Mouse (Mus musculus): ENCODE measurements around the gene Fgfr2.
A peak's percentile ranks its signal among the peaks of the same experiment; 100 is the strongest.

Fgfr2 gene

DNA sequence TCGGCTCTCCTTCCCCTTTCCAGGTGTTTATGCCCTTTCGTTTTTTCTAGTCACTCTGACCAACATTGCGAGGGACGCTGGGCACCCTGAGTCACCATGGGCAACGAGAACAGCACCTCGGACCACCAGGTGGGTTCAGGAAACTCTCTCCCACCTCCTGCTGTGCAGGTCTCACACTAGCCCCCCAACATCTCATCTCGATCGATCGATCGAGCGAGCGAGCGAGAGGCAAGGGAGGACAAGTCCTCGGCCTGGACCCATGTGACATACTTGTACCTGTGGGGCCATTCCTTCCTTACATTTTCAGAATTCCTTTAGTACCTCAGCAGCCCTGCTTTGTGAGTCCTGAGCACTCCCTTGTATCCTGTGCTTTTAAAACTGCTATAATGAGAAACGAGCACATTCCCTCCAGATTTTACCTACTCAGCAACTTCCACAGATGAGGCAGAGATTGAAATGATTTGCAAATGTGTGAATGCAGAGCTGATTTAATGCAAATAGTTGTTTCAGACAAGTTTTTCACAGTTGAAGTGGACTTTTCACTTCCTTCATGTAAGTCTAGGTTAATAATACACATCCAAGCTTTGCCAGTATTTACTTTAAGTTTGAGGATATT is 2545.7 kb downstream of the Fgfr2 start, which contains the start of gene Tacc2:
TSS of gene Tacc2 (plus strand) at position 51 of the 616 bp plus-strand sequence.
- DNase-seq = no peak

GRCm38 (mm10) chr7:130576981-130577380 is 2546.2 kb downstream of the Fgfr2 start:
- DNase-seq = no peak

DNA sequence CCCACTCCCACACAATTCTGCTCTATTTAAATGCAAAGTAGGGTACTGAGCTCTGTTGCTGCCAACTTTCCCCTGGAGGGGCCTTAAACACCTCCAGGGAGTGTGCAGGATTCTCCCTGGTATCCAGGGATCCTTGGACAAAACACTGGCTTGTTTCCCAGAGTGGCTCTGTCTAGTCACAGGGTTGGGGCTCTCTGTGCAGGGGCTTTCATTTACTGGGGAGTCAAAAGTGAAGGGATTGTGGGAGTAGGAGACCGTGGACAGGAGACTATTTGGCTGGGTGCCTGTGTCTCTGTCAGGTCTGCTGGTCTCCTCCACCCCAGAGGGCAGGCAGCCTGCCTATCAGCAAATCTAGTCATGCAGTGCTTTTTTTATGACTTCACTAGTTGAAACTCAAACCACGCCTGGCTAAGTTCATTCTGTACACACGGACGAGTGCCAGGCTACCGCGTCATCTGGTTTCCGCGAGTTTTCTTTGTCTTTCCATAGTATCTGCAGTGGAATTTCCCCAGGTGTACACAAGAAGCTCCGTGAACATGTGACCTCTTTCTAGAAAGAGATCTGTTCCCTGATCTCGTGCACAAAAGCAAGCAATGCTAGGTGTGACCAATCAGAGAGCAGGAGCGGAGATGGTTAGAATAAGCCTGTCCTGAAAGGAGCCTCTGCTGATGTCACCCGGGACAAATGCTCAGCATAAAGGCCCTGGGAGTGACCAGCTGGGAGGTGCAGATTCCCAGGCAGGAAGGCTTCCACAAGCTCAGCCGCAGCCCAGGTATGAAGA is 2548.7 kb downstream of the Fgfr2 start:
- DNase-seq = no peak

GRCm38 (mm10) chr7:130573746-130574145 is 2549.4 kb downstream of the Fgfr2 start:
- no peak for DNase-seq

DNA sequence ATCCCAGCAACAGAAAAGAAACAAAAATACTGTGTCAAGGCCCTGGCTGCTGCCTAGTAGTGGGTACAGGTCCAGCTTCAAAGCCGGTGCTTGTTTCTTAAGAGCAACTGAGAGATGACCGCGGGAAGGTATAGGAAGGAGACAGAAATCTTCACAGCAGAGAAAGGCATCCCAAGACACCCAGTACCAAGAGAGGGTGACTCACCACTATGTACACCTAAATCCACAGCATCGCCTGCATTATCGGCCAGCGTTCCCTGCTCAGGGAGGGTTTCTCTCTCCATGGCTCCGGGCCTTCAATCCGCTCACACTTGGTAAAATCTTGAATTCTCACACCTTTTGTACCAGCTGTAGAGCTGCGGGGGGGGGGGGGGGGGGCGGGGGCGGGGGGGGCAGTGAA is 2550.3 kb downstream of the Fgfr2 start, which contains the start of gene Nsmce4a:
TSS of gene Nsmce4a (minus strand) at position 298 of the 400 bp plus-strand sequence.
- no peak for DNase-seq

- no peak for DNase-seq
These were observed 2552.7 kb downstream of the Fgfr2 start for GRCm38 (mm10) chr7:130570472-130570871.

GRCm38 (mm10) chr7:130568783-130569436 is 2554.2 kb downstream of the Fgfr2 start:
- DNase-seq = peak; percentile 19

- DNase-seq = no peak
These were observed 2558.6 kb downstream of the Fgfr2 start for GRCm38 (mm10) chr7:130564596-130564995.

- no peak for DNase-seq
These were observed 2559.3 kb downstream of the Fgfr2 start for GRCm38 (mm10) chr7:130563880-130564279.

GRCm38 (mm10) chr7:130563276-130563675 is 2559.9 kb downstream of the Fgfr2 start:
- DNase-seq = no peak

DNA sequence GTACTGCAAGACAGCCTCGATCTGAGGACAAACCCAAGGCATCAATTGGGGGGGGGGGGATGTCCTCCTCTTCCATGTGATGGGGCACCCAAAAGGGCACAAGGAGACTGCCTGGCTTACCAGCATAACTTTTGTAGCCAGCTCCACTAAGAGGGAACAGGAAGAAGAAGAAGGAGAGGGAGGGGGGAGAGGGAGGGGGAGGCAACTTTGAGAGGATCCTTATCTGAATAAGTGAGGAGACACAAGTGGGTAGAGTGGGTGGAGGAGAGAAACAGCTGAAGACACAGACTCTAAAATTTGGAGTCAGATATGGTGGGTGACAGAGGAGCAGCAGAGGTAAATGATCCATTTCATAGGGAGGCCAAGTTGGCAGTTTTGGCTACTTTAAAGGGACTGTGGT is 2562.2 kb downstream of the Fgfr2 start:
- no peak for DNase-seq

- DNase-seq = no peak
These were observed 2564.6 kb downstream of the Fgfr2 start for GRCm38 (mm10) chr7:130558592-130558991.

DNA sequence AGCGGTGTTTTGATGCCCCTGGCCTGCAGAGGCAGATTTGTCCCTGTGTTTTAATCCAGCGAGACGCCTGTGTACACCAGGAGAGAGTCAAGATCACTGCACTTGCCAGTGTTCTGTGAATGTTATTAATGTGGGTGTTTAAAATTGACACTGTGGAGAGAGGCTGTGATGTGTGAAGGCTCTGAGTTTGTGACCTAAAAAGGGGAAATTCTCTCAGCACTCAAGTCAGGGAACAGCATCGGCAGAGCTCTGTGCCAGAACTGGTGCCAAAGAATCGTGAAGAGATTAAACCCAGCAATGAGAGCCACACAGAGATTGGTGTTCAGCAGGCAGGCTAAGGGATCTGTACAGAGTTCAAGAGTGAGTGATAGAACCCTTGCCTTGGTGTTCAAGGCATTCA is 2567.6 kb downstream of the Fgfr2 start:
- no peak for DNase-seq

DNA sequence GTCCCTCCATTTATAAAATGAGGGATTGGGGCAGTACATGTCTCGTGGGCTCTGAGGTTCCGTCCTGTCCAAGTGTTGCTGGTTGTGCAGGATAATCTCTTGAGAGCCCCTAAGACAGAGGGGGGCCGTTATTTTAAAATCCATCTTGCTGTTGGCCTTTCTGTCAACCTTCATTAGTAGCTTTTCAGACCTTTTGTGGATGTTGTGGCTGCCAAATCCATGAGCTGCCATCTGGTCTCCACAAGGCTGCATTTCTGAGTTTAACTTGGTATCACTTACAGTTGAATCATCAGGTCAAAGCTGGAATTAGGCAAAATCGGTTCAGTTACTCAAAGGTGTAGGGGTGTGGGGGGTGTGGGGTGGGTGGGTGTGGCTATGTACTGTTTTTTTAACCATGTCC is 2569.8 kb downstream of the Fgfr2 start:
- DNase-seq = no peak

- no peak for DNase-seq
These were observed 2570.4 kb downstream of the Fgfr2 start for GRCm38 (mm10) chr7:130552780-130553179.

DNA sequence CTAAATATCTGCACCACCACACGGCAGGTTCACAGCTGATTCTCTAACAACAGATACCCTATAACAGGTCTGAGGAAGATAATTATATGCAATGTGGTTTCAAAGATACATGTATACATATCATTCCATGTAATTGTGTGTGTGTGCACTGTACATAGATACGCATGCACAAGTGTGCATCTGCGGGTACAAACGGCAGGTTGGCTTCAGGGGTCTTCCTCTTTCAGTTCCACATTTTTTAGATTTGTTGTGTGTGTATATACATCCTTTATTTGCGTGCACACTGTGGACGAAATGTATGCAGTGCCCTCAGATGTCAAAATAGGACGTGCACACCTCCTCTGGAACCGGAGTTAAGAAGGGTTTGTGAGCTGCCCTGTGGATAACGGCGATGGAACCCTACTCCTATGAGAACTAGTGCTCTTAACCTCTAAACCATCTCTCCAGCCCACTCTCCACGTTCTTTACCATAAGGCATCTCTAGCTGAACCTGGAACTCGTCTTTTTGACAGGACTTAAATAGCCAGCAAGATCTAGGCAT is 2575.4 kb downstream of the Fgfr2 start:
- no peak for DNase-seq

GRCm38 (mm10) chr7:130546791-130547484 is 2576.2 kb downstream of the Fgfr2 start:
- peak; percentile 93 for DNase-seq

DNA sequence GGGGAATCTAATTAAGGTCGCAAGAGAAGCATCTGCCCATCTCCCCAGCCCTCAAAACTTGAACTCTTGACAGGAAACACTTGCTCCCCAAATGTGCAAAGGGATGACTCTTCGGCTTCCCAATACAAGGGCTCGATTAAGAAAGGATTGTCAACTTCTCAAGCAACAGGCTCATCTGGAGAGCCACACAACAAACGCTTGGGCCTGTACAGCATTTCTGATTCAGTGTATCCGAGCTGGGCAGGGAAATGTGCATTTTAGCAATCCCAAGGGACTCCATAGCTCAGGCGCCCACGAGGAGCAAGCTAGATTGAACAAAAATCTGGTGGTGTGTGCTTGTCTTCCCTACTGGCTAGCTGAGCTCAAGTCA is 2576.7 kb downstream of the Fgfr2 start:
- DNase-seq = no peak

- no peak for DNase-seq
These were observed 2577.3 kb downstream of the Fgfr2 start for GRCm38 (mm10) chr7:130545893-130546292.

DNA sequence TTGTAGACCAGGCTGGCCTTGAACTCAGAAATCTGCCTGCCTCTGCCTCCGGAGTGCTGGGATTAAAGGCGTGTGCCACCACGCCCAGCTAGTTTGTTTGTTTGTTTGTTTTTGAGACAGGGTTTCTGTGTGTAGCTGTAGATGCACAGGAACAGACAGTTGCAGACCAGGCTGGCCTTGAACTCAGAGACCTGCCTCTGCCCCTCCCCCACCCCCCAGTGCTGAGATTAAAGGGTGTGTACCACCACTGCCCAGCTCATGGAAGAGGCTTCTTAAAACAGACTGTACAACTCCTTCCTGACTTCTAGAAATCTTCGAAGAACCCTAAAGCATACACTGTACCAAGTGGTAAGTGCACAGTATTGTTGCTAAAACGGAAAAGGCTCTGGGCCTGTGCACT is 2577.7 kb downstream of the Fgfr2 start:
- DNase-seq = peak; percentile 28

- DNase-seq = no peak
These were observed 2580.0 kb downstream of the Fgfr2 start for GRCm38 (mm10) chr7:130543181-130543580.

GRCm38 (mm10) chr7:130540176-130540575 is 2583.0 kb downstream of the Fgfr2 start:
- no peak for DNase-seq

DNA sequence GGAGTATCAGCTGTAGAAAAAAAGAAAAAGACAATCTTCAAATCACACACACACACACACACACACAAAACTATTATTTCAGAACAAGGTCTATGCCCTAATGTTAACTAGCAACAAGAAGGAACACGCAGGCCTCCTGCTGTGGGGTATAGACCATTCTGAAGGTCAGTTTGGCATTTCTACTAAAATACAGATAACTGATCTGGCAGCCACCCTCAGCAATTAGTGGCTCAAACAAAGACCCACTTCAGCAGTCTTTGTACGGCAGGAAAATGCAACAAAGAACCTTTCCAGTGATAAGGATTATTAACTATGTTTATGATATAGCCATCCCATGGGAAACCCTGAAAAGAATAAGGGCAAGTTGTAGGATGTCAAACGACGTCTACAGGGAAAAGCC is 2586.1 kb downstream of the Fgfr2 start:
- DNase-seq = no peak
